Mouse (Mus musculus) cortical plate, adult 2 months (tissue): ENCODE data around the gene Atp6v0b.

ENCODE experiments used
- CTCF ChIP-seq: fragments of 200-500 bp; IDR thresholded peaks from 2 replicates; pipeline ENCODE4 v1.5.1; 2011; ENCODE audit warnings: mild to moderate bottlenecking, control low read depth, low read length; ENCODE audit not compliant: insufficient read depth; ENCODE audit errors: extremely low read depth
- POLR2A ChIP-seq: fragments of 200-500 bp; IDR thresholded peaks from 2 replicates; pipeline ENCODE4 v1.6.1; 2011; ENCODE audit warnings: mild to moderate bottlenecking, low read length, control low read depth; ENCODE audit not compliant: insufficient read depth; ENCODE audit errors: extremely low read depth

GRCm38 (mm10) chr4:117869317-117869716, 17.8 kb downstream of the Atp6v0b start:
- TF ChIP-seq CTCF: no peak
- no peak for TF ChIP-seq POLR2A
